Mouse (Mus musculus) ES-Bruce4 (cell line): Measurements from ENCODE around the gene Anln.
A peak's percentile ranks its signal among the peaks of the same experiment; 100 is the strongest.
"Not testable (repeated sequence)": the region's sequence is repeated elsewhere in the genome, so short reads cannot be mapped to it uniquely, and the experiment has no call there.

Source experiments
- CTCF ChIP-seq: IDR thresholded peaks from one replicate; pipeline ENCODE4 v1.8.1; 2011; ENCODE audit warnings: low read depth, low read length
- EP300 ChIP-seq: IDR thresholded peaks from 2 replicates; pipeline ENCODE4 v1.6.1; 2011; ENCODE audit warnings: low read depth, low read length; ENCODE audit not compliant: insufficient read depth

DNA sequence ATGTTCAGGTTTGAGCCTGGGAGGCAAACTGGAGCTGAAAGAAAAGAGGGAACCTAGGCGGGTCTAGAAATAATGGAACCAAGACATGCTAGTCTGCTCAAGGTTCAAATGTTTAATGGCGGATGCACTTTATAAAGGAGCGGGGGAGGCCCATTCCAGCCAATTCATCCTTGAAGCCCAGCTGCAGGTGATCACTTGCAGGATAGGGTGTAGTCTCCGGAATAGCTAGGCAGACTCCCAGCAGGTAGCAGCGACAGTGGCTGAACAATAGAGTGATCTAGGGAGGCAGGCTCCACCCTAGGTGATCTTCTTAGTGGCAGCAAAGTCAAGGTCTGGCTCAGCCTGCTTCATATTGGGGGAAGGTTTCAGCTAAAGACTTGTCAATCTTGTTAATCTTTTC, 72.9 kb downstream of the Anln start:
- not testable (repeated sequence) for TF ChIP-seq CTCF
- TF ChIP-seq EP300 = peak; percentile 85
